Mouse (Mus musculus): ENCODE results near the gene Prr36. TPM values are rescaled to one million over a fixed set of nuclear protein-coding genes. Genes with fewer than 3 reads are reported as not detected.
A peak's percentile ranks its signal among the peaks of the same experiment; 100 is the strongest.

Prr36 gene
- polyA plus RNA-seq, 2 experiments = 0.17 to 0.22 TPM

- Histone ChIP-seq H3K27me3 (ENCODE audit: control insufficient read depth, insufficient read depth, low read length) (no peaks in the 10 kb centered on the region), H3K9me3 (ENCODE audit: control insufficient read depth, low read length) (no peaks in the 10 kb centered on the region), H3K36me3 (replicated peaks; ENCODE audit: control insufficient read depth, insufficient read depth, low read depth) (peaks cover 16% of the 10 kb centered on the region), H3K9ac (replicated peaks) (no peak overlapping the region), H3K4me3 (ENCODE audit: insufficient read depth in 1 of 2, low read depth in 2 of 2, low read length in 2 of 2) (no peak overlapping the region), H3K4me1 (replicated peaks; ENCODE audit: control insufficient read depth in 2 of 2, insufficient read depth in 2 of 2, low read length in 1 of 2) (peaks cover 5% of the 10 kb centered on the region in 2 experiments), H3K27ac (no peak overlapping the region), H3K4me2 (ENCODE audit: low read depth) (no peak overlapping the region)
- TF ChIP-seq EP300 (IDR thresholded peaks at IDR 0.05; ENCODE audit: low read depth) = no peak
- TF ChIP-seq CTCF (IDR thresholded peaks at IDR 0.05; ENCODE audit: low read depth) = no peak
- 48% methylated on average over 29 of the region's 29 CpGs for WGBS (ENCODE audit: insufficient replicate concordance)
- DNase-seq (ENCODE audit: low read depth in 3 of 3, low spot score in 3 of 3) (no peak), ATAC-seq (ENCODE audit: insufficient read depth) (no peak)
Observed at GRCm38 (mm10) chr8:4249213-4249612, 32.0 kb upstream of the Prr36 start.

GRCm38 (mm10) chr8:4247951-4248540 is 30.8 kb upstream of the Prr36 start, which contains the start of gene Tgfbr3l:
Tgfbr3l (plus strand) TSS chr8:4248214.
- TF ChIP-seq CTCF (IDR thresholded peaks at IDR 0.05; ENCODE audit: low read depth) = no peak
- no peak for TF ChIP-seq EP300 (IDR thresholded peaks at IDR 0.05; ENCODE audit: low read depth)
- peaks cover 0 to 5% of the 10 kb centered on the region in 2 experiments; a peak in 2 of 4 replicates for H3K4me1 ChIP-seq (replicated peaks; ENCODE audit: control insufficient read depth in 2 of 2, insufficient read depth in 2 of 2, low read length in 1 of 2)
- ATAC-seq (ENCODE audit: insufficient read depth) (no peak), DNase-seq (ENCODE audit: low read depth in 3 of 3, low spot score in 3 of 3) (no peak)
- H3K4me3 ChIP-seq (ENCODE audit: insufficient read depth in 1 of 2, low read depth in 2 of 2, low read length in 2 of 2) = no peak within 1 kb of the TSS
- WGBS (ENCODE audit: insufficient replicate concordance) = 79% methylated on average over 15 of the region's 15 CpGs
- H3K9ac ChIP-seq (replicated peaks) = no peak within 1 kb of the TSS
- no peak within 1 kb of the TSS for H3K4me2 ChIP-seq (ENCODE audit: low read depth)
- H3K27ac ChIP-seq = no peak within 1 kb of the TSS
- no peaks in the 10 kb centered on the region for H3K9me3 ChIP-seq (ENCODE audit: control insufficient read depth, low read length)
- peaks cover 19% of the 10 kb centered on the region for H3K36me3 ChIP-seq (replicated peaks; ENCODE audit: control insufficient read depth, insufficient read depth, low read depth)
- H3K27me3 ChIP-seq (ENCODE audit: control insufficient read depth, insufficient read depth, low read length) = no peaks in the 10 kb centered on the region

GRCm38 (mm10) chr8:4247241-4247640 is 30.0 kb upstream of the Prr36 start:
- Histone ChIP-seq H3K4me1 (replicated peaks; ENCODE audit: control insufficient read depth in 2 of 2, insufficient read depth in 2 of 2, low read length in 1 of 2) (0 out of 4 replicates have a peak, but pooled peaks cover 0 to under 1% of the 10 kb centered on the region in 2 experiments), H3K4me3 (ENCODE audit: insufficient read depth in 1 of 2, low read depth in 2 of 2, low read length in 2 of 2) (no peak overlapping the region), H3K27ac (no peak overlapping the region), H3K9ac (replicated peaks) (no peak overlapping the region), H3K36me3 (replicated peaks; ENCODE audit: control insufficient read depth, insufficient read depth, low read depth) (peaks cover 21% of the 10 kb centered on the region), H3K4me2 (ENCODE audit: low read depth) (no peak overlapping the region), H3K9me3 (ENCODE audit: control insufficient read depth, low read length) (no peaks in the 10 kb centered on the region), H3K27me3 (ENCODE audit: control insufficient read depth, insufficient read depth, low read length) (no peaks in the 10 kb centered on the region)
- TF ChIP-seq CTCF (IDR thresholded peaks at IDR 0.05; ENCODE audit: low read depth) (no peak), EP300 (IDR thresholded peaks at IDR 0.05; ENCODE audit: low read depth) (no peak)
- DNase-seq (ENCODE audit: low read depth in 3 of 3, low spot score in 3 of 3) (no peak), ATAC-seq (ENCODE audit: insufficient read depth) (0 out of 2 replicates have a peak, but pooled peaks have one; percentile 11)
- WGBS (ENCODE audit: insufficient replicate concordance) = 67% methylated on average over 8 of the region's 8 CpGs

GRCm38 (mm10) chr8:4245737-4246136 is 28.5 kb upstream of the Prr36 start:
- Histone ChIP-seq H3K9me3 (ENCODE audit: control insufficient read depth, low read length) (no peaks in the 10 kb centered on the region), H3K27me3 (ENCODE audit: control insufficient read depth, insufficient read depth, low read length) (no peaks in the 10 kb centered on the region), H3K4me1 (replicated peaks; ENCODE audit: control insufficient read depth in 2 of 2, insufficient read depth in 2 of 2, low read length in 1 of 2) (no peaks in the 10 kb centered on the region; a peak in 1 of 4 replicates), H3K36me3 (replicated peaks; ENCODE audit: control insufficient read depth, insufficient read depth, low read depth) (peaks cover 21% of the 10 kb centered on the region), H3K4me2 (ENCODE audit: low read depth) (no peak overlapping the region), H3K9ac (replicated peaks) (no peak overlapping the region), H3K4me3 (ENCODE audit: insufficient read depth in 1 of 2, low read depth in 2 of 2, low read length in 2 of 2) (no peak overlapping the region), H3K27ac (no peak overlapping the region)
- no peak for TF ChIP-seq CTCF (IDR thresholded peaks at IDR 0.05; ENCODE audit: low read depth)
- TF ChIP-seq EP300 (IDR thresholded peaks at IDR 0.05; ENCODE audit: low read depth) = no peak
- no peak for ATAC-seq (ENCODE audit: insufficient read depth)
- no peak for DNase-seq (ENCODE audit: low read depth in 3 of 3, low spot score in 3 of 3)
- WGBS (ENCODE audit: insufficient replicate concordance) = 86% methylated on average over 13 of the region's 13 CpGs

- Histone ChIP-seq H3K4me3 (ENCODE audit: insufficient read depth in 1 of 2, low read depth in 2 of 2, low read length in 2 of 2) (no peak overlapping the region), H3K4me2 (ENCODE audit: low read depth) (no peak overlapping the region), H3K27me3 (ENCODE audit: control insufficient read depth, insufficient read depth, low read length) (no peaks in the 10 kb centered on the region), H3K36me3 (replicated peaks; ENCODE audit: control insufficient read depth, insufficient read depth, low read depth) (peaks cover 21% of the 10 kb centered on the region), H3K9ac (replicated peaks) (no peak overlapping the region), H3K9me3 (ENCODE audit: control insufficient read depth, low read length) (no peaks in the 10 kb centered on the region), H3K27ac (no peak overlapping the region), H3K4me1 (replicated peaks; ENCODE audit: control insufficient read depth in 2 of 2, insufficient read depth in 2 of 2, low read length in 1 of 2) (peaks cover 1 to 3% of the 10 kb centered on the region in 2 experiments; a peak in 3 of 4 replicates)
- WGBS (ENCODE audit: insufficient replicate concordance) = 84% methylated on average over 5 of the region's 5 CpGs
- no peak for TF ChIP-seq CTCF (IDR thresholded peaks at IDR 0.05; ENCODE audit: low read depth)
- TF ChIP-seq EP300 (IDR thresholded peaks at IDR 0.05; ENCODE audit: low read depth) = no peak
- ATAC-seq (ENCODE audit: insufficient read depth) (no peak), DNase-seq (ENCODE audit: low read depth in 3 of 3, low spot score in 3 of 3) (no peak)
Observed at GRCm38 (mm10) chr8:4245061-4245460, 27.8 kb upstream of the Prr36 start.

Data from liver, embryonic 14.5 days (tissue).